Mouse (Mus musculus): Measurements from ENCODE around the gene Arhgap19. TPM values are rescaled to one million over a fixed set of nuclear protein-coding genes. Genes with fewer than 3 reads are reported as not detected.

Arhgap19 gene
- polyA plus RNA-seq, 1 experiment from 2014 or later = 3.5 TPM

- peak within 1 kb of the TSS; percentile 76 for H3K9ac ChIP-seq (ENCODE audit: low read length)
- H3K9me3 ChIP-seq (ENCODE audit: control insufficient read depth, low read length) = no peaks in the 10 kb centered on the region
- TF ChIP-seq EP300 (optimal IDR thresholded peaks at IDR 0.05) = no peak
- peak; percentile 19; the same call in 1 of the 2 replicates for TF ChIP-seq CTCF (IDR thresholded peaks at IDR 0.05; ENCODE audit: low read depth)
- H3K4me2 ChIP-seq (replicated peaks; ENCODE audit: low read depth) = peak within 1 kb of the TSS; percentile 100
- peak; percentile 92 for ATAC-seq (ENCODE audit: low FRiP score, low TSS enrichment)
- peak within 1 kb of the TSS; percentile 69 for H3K4me3 ChIP-seq (ENCODE audit: low read depth, low read length)
- WGBS = 2% methylated on average over 37 of the region's 39 CpGs
- no peaks in the 10 kb centered on the region for H3K36me3 ChIP-seq (ENCODE audit: control insufficient read depth, insufficient read depth, low read length)
- H3K4me1 ChIP-seq (replicated peaks; ENCODE audit: control insufficient read depth, insufficient read depth) = no peaks in the 10 kb centered on the region
- DNase-seq (ENCODE audit: low spot score) = peak; percentile 92
- H3K27ac ChIP-seq (replicated peaks) = peak within 1 kb of the TSS; percentile 90
- no peaks in the 10 kb centered on the region for H3K27me3 ChIP-seq (ENCODE audit: control insufficient read depth, insufficient read depth, low read length)
These were observed 27.7 kb upstream of the Arhgap19 start, which contains the start of gene Frat1 for GRCm38 (mm10) chr19:41829381-41830105. Gene Frat1 (plus strand): TSS chr19:41829970.

GRCm38 (mm10) chr19:41828941-41829340 is 27.1 kb upstream of the Arhgap19 start:
- Histone ChIP-seq H3K4me1 (replicated peaks; ENCODE audit: control insufficient read depth, insufficient read depth) (no peaks in the 10 kb centered on the region), H3K36me3 (ENCODE audit: control insufficient read depth, insufficient read depth, low read length) (no peaks in the 10 kb centered on the region), H3K4me2 (replicated peaks; ENCODE audit: low read depth) (peak overlapping the region; percentile 100), H3K9ac (ENCODE audit: low read length) (no peak overlapping the region), H3K9me3 (ENCODE audit: control insufficient read depth, low read length) (no peaks in the 10 kb centered on the region), H3K4me3 (ENCODE audit: low read depth, low read length) (peak overlapping the region; percentile 69; the same call in 1 of the 2 replicates), H3K27me3 (ENCODE audit: control insufficient read depth, insufficient read depth, low read length) (no peaks in the 10 kb centered on the region), H3K27ac (replicated peaks) (peak overlapping the region; percentile 53; the same call in 1 of the 2 replicates)
- 58% methylated on average over 3 of the region's 3 CpGs for WGBS
- TF ChIP-seq CTCF (IDR thresholded peaks at IDR 0.05; ENCODE audit: low read depth) (no peak), EP300 (optimal IDR thresholded peaks at IDR 0.05) (no peak)
- peak; percentile 7; the same call in 1 of the 2 replicates for ATAC-seq (ENCODE audit: low FRiP score, low TSS enrichment)
- no peak for DNase-seq (ENCODE audit: low spot score)

GRCm38 (mm10) chr19:41826529-41826928 is 24.7 kb upstream of the Arhgap19 start:
- Histone ChIP-seq H3K9me3 (ENCODE audit: control insufficient read depth, low read length) (no peaks in the 10 kb centered on the region), H3K4me2 (replicated peaks; ENCODE audit: low read depth) (no peak overlapping the region), H3K36me3 (ENCODE audit: control insufficient read depth, insufficient read depth, low read length) (no peaks in the 10 kb centered on the region), H3K9ac (ENCODE audit: low read length) (no peak overlapping the region), H3K4me1 (replicated peaks; ENCODE audit: control insufficient read depth, insufficient read depth) (no peaks in the 10 kb centered on the region), H3K27ac (replicated peaks) (no peak overlapping the region), H3K4me3 (ENCODE audit: low read depth, low read length) (no peak overlapping the region), H3K27me3 (ENCODE audit: control insufficient read depth, insufficient read depth, low read length) (no peaks in the 10 kb centered on the region)
- TF ChIP-seq CTCF (IDR thresholded peaks at IDR 0.05; ENCODE audit: low read depth) (no peak), EP300 (optimal IDR thresholded peaks at IDR 0.05) (no peak)
- DNase-seq (ENCODE audit: low spot score) = no peak
- ATAC-seq (ENCODE audit: low FRiP score, low TSS enrichment) = no peak
- 67% methylated on average over 3 of the region's 3 CpGs for WGBS

DNA sequence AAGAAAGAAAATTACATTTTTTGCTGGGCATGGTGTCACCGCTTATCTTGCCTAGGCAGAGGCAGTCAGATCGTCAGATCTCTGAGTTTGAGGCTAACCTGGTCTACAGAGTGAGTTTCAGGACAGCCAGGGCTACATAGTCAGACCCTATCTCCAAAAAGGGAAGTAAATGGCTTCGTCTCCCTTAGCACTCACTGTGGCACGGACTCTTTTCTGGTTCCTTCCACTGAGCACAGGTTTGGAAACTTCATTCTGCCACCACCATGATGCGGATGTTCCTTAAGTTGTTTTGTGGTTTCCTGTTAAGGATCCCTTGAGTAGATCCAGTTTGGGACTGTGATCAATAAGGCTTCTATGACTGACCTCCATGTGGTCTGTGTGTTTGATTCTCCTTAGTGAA is 23.1 kb upstream of the Arhgap19 start:
- no peak overlapping the region for H3K4me3 ChIP-seq (ENCODE audit: low read depth, low read length)
- no peak overlapping the region for H3K27ac ChIP-seq (replicated peaks)
- no peak overlapping the region for H3K9ac ChIP-seq (ENCODE audit: low read length)
- no peak overlapping the region for H3K4me2 ChIP-seq (replicated peaks; ENCODE audit: low read depth)
- no peaks in the 10 kb centered on the region for H3K36me3 ChIP-seq (ENCODE audit: control insufficient read depth, insufficient read depth, low read length)
- no peaks in the 10 kb centered on the region for H3K27me3 ChIP-seq (ENCODE audit: control insufficient read depth, insufficient read depth, low read length)
- 80% methylated on average over 5 of the region's 5 CpGs for WGBS
- H3K9me3 ChIP-seq (ENCODE audit: control insufficient read depth, low read length) = no peaks in the 10 kb centered on the region
- ATAC-seq (ENCODE audit: low FRiP score, low TSS enrichment) = no peak
- H3K4me1 ChIP-seq (replicated peaks; ENCODE audit: control insufficient read depth, insufficient read depth) = no peaks in the 10 kb centered on the region
- DNase-seq (ENCODE audit: low spot score) = no peak
- no peak for TF ChIP-seq EP300 (optimal IDR thresholded peaks at IDR 0.05)
- TF ChIP-seq CTCF (IDR thresholded peaks at IDR 0.05; ENCODE audit: low read depth) = no peak

DNA sequence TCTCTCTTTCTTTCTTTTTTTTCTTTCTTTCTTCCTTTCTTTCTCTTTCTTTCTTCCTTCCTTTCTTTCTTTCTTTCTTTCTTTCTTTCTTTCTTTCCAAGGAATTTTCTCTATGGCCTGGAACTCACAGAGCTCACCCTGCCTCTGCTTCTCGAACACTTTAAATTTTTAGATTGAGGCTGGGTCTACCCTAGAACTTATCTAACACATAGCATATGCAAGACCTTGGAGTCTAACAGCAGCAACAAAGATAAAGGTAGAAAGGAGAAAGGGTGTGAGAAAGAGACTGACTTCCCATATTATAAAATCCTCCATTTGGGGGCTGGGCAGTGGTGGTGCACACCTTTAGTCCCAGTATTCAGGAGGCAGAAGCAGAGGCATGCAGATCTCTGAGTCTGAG is 20.7 kb upstream of the Arhgap19 start:
- H3K4me3 ChIP-seq (ENCODE audit: low read depth, low read length) = no peak overlapping the region
- ATAC-seq (ENCODE audit: low FRiP score, low TSS enrichment) = no peak

DNA sequence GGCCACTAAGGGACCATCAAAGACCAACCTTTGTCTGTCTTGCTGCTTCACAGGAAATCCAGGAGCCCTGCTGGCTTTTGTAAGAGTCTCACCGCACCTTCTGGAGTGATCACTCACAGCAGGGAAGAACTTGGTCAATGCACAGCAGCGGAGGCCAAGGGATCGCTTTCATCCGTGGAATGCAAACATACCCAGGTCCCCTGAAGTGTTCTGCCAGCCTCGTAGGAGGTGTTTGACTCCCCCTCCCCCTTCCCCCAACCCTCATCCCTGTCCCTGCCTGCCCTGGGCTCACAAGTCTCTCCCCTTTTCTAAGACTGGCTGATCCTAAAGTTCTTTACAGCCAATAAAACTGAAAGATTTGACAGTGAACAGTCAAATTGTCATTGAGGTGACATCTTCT is 19.6 kb upstream of the Arhgap19 start:
- no peaks in the 10 kb centered on the region for H3K27me3 ChIP-seq (ENCODE audit: control insufficient read depth, insufficient read depth, low read length)
- H3K9me3 ChIP-seq (ENCODE audit: control insufficient read depth, low read length) = no peaks in the 10 kb centered on the region
- TF ChIP-seq EP300 (optimal IDR thresholded peaks at IDR 0.05) (no peak), CTCF (IDR thresholded peaks at IDR 0.05; ENCODE audit: low read depth) (no peak)
- H3K4me1 ChIP-seq (replicated peaks; ENCODE audit: control insufficient read depth, insufficient read depth) = no peaks in the 10 kb centered on the region
- H3K4me3 ChIP-seq (ENCODE audit: low read depth, low read length) = no peak overlapping the region
- H3K27ac ChIP-seq (replicated peaks) = no peak overlapping the region
- ATAC-seq (ENCODE audit: low FRiP score, low TSS enrichment) = no peak
- DNase-seq (ENCODE audit: low spot score) = no peak
- 22% methylated on average over 5 of the region's 5 CpGs for WGBS
- no peaks in the 10 kb centered on the region for H3K36me3 ChIP-seq (ENCODE audit: control insufficient read depth, insufficient read depth, low read length)
- H3K9ac ChIP-seq (ENCODE audit: low read length) = no peak overlapping the region
- H3K4me2 ChIP-seq (replicated peaks; ENCODE audit: low read depth) = no peak overlapping the region

More for the DNA sequence above, 20.7 kb upstream of the Arhgap19 start:
- H3K9ac ChIP-seq (ENCODE audit: low read length) = no peak overlapping the region
- no peaks in the 10 kb centered on the region for H3K4me1 ChIP-seq (replicated peaks; ENCODE audit: control insufficient read depth, insufficient read depth)
- H3K4me2 ChIP-seq (replicated peaks; ENCODE audit: low read depth) = no peak overlapping the region
- H3K36me3 ChIP-seq (ENCODE audit: control insufficient read depth, insufficient read depth, low read length) = no peaks in the 10 kb centered on the region
- no peaks in the 10 kb centered on the region for H3K27me3 ChIP-seq (ENCODE audit: control insufficient read depth, insufficient read depth, low read length)
- no peaks in the 10 kb centered on the region for H3K9me3 ChIP-seq (ENCODE audit: control insufficient read depth, low read length)
- no peak for DNase-seq (ENCODE audit: low spot score)
- WGBS = 84% methylated on average over 1 of the region's 1 CpGs
- H3K27ac ChIP-seq (replicated peaks) = no peak overlapping the region
- no peak for TF ChIP-seq CTCF (IDR thresholded peaks at IDR 0.05; ENCODE audit: low read depth)

Measured in stomach, postnatal 0 days (tissue).